Mouse (Mus musculus): ENCODE measurements around the gene Ulk4. TPM values are rescaled to one million over a fixed set of nuclear protein-coding genes. Genes with fewer than 3 reads are reported as not detected.

The Ulk4 gene
- polyA plus RNA-seq, 1 experiment from 2014 or later = 122 TPM

GRCm38 (mm10) chr9:120930021-120930420, 347.0 kb downstream of the Ulk4 start:
- H3K36me3 ChIP-seq (ENCODE audit: insufficient read depth, low read length) = no peaks in the 10 kb centered on the region
- no peaks in the 10 kb centered on the region for H3K27me3 ChIP-seq (replicated peaks; ENCODE audit: insufficient read depth, low read length)
- DNase-seq (ENCODE audit: low spot score) (no peak), ATAC-seq (no peak)
- no peak overlapping the region for H3K27ac ChIP-seq (ENCODE audit: low read length)
- H3K9ac ChIP-seq (replicated peaks; ENCODE audit: low read depth) = no peak overlapping the region
- no peak overlapping the region for H3K4me2 ChIP-seq (replicated peaks; ENCODE audit: low read depth, low read length)
- H3K4me1 ChIP-seq (ENCODE audit: insufficient read depth, low read depth, low read length) = no peaks in the 10 kb centered on the region
- no peaks in the 10 kb centered on the region for H3K9me3 ChIP-seq (ENCODE audit: low read length)
- TF ChIP-seq EP300 (IDR thresholded peaks at IDR 0.05) (no peak), CTCF (IDR thresholded peaks at IDR 0.05) (no peak)
- no peak overlapping the region for H3K4me3 ChIP-seq (ENCODE audit: low read depth, low read length)
- WGBS = 96% methylated on average over 12 of the region's 12 CpGs

- WGBS = 85% methylated on average over 11 of the region's 11 CpGs
- Histone ChIP-seq H3K4me2 (replicated peaks; ENCODE audit: low read depth, low read length) (no peak within 1 kb of the TSS), H3K9ac (replicated peaks; ENCODE audit: low read depth) (no peak within 1 kb of the TSS), H3K4me3 (ENCODE audit: low read depth, low read length) (no peak within 1 kb of the TSS), H3K36me3 (ENCODE audit: insufficient read depth, low read length) (no peaks in the 10 kb centered on the region), H3K27me3 (replicated peaks; ENCODE audit: insufficient read depth, low read length) (no peaks in the 10 kb centered on the region), H3K27ac (ENCODE audit: low read length) (no peak within 1 kb of the TSS), H3K4me1 (ENCODE audit: insufficient read depth, low read depth, low read length) (no peaks in the 10 kb centered on the region), H3K9me3 (ENCODE audit: low read length) (no peaks in the 10 kb centered on the region)
- ATAC-seq (no peak), DNase-seq (ENCODE audit: low spot score) (no peak)
- no peak for TF ChIP-seq CTCF (IDR thresholded peaks at IDR 0.05)
- TF ChIP-seq EP300 (IDR thresholded peaks at IDR 0.05) = no peak
Measured at GRCm38 (mm10) chr9:120929081-120929480, 347.9 kb downstream of the Ulk4 start, which contains the start of gene Ctnnb1. Ctnnb1 (plus strand) TSS chr9:120929216.

GRCm38 (mm10) chr9:120926939-120927606, 349.9 kb downstream of the Ulk4 start:
- Histone ChIP-seq H3K4me1 (ENCODE audit: insufficient read depth, low read depth, low read length) (no peaks in the 10 kb centered on the region), H3K9me3 (ENCODE audit: low read length) (no peaks in the 10 kb centered on the region), H3K4me3 (ENCODE audit: low read depth, low read length) (no peak overlapping the region), H3K36me3 (ENCODE audit: insufficient read depth, low read length) (no peaks in the 10 kb centered on the region), H3K27me3 (replicated peaks; ENCODE audit: insufficient read depth, low read length) (no peaks in the 10 kb centered on the region), H3K4me2 (replicated peaks; ENCODE audit: low read depth, low read length) (peak overlapping the region; percentile 28; the same call in 1 of the 2 replicates), H3K9ac (replicated peaks; ENCODE audit: low read depth) (no peak overlapping the region), H3K27ac (ENCODE audit: low read length) (peak overlapping the region; percentile 40)
- TF ChIP-seq EP300 (IDR thresholded peaks at IDR 0.05) (peak; percentile 65), CTCF (IDR thresholded peaks at IDR 0.05) (no peak)
- WGBS = 12% methylated on average over 9 of the region's 9 CpGs
- DNase-seq (ENCODE audit: low spot score) = peak; percentile 74
- ATAC-seq = peak; percentile 76

- Histone ChIP-seq H3K27me3 (replicated peaks; ENCODE audit: insufficient read depth, low read length) (no peaks in the 10 kb centered on the region), H3K36me3 (ENCODE audit: insufficient read depth, low read length) (no peaks in the 10 kb centered on the region), H3K9me3 (ENCODE audit: low read length) (no peaks in the 10 kb centered on the region), H3K4me1 (ENCODE audit: insufficient read depth, low read depth, low read length) (no peaks in the 10 kb centered on the region), H3K4me3 (ENCODE audit: low read depth, low read length) (no peak overlapping the region), H3K9ac (replicated peaks; ENCODE audit: low read depth) (no peak overlapping the region), H3K27ac (ENCODE audit: low read length) (no peak overlapping the region), H3K4me2 (replicated peaks; ENCODE audit: low read depth, low read length) (no peak overlapping the region)
- ATAC-seq (peak; percentile 73), DNase-seq (ENCODE audit: low spot score) (peak; percentile 70)
- no peak for TF ChIP-seq CTCF (IDR thresholded peaks at IDR 0.05)
- TF ChIP-seq EP300 (IDR thresholded peaks at IDR 0.05) = 0 out of 2 replicates have a peak, but pooled peaks have one; percentile 35
- 17% methylated on average over 1 of the region's 1 CpGs for WGBS
Measured at GRCm38 (mm10) chr9:120926126-120926525, 350.9 kb downstream of the Ulk4 start.

GRCm38 (mm10) chr9:120919130-120919529, 357.9 kb downstream of the Ulk4 start:
- H3K4me1 ChIP-seq (ENCODE audit: insufficient read depth, low read depth, low read length) = peaks cover 5% of the 10 kb centered on the region; the same call in 1 of the 2 replicates
- ATAC-seq (peak; percentile 64), DNase-seq (ENCODE audit: low spot score) (peak; percentile 74)
- H3K9ac ChIP-seq (replicated peaks; ENCODE audit: low read depth) = no peak overlapping the region
- H3K4me3 ChIP-seq (ENCODE audit: low read depth, low read length) = no peak overlapping the region
- peak overlapping the region; percentile 64 for H3K27ac ChIP-seq (ENCODE audit: low read length)
- no peaks in the 10 kb centered on the region for H3K36me3 ChIP-seq (ENCODE audit: insufficient read depth, low read length)
- H3K27me3 ChIP-seq (replicated peaks; ENCODE audit: insufficient read depth, low read length) = no peaks in the 10 kb centered on the region
- H3K4me2 ChIP-seq (replicated peaks; ENCODE audit: low read depth, low read length) = no peak overlapping the region
- TF ChIP-seq EP300 (IDR thresholded peaks at IDR 0.05) (peak; percentile 41; the same call in 1 of the 2 replicates), CTCF (IDR thresholded peaks at IDR 0.05) (no peak)
- H3K9me3 ChIP-seq (ENCODE audit: low read length) = no peaks in the 10 kb centered on the region
- WGBS = 46% methylated on average over 5 of the region's 5 CpGs

GRCm38 (mm10) chr9:120918642-120919041, 358.4 kb downstream of the Ulk4 start:
- TF ChIP-seq CTCF (IDR thresholded peaks at IDR 0.05) = no peak
- TF ChIP-seq EP300 (IDR thresholded peaks at IDR 0.05) = no peak
- no peaks in the 10 kb centered on the region for H3K9me3 ChIP-seq (ENCODE audit: low read length)
- no peak overlapping the region for H3K4me2 ChIP-seq (replicated peaks; ENCODE audit: low read depth, low read length)
- H3K27ac ChIP-seq (ENCODE audit: low read length) = peak overlapping the region; percentile 64
- DNase-seq (ENCODE audit: low spot score) (peak; percentile 37), ATAC-seq (no peak)
- no peak overlapping the region for H3K9ac ChIP-seq (replicated peaks; ENCODE audit: low read depth)
- no peaks in the 10 kb centered on the region for H3K36me3 ChIP-seq (ENCODE audit: insufficient read depth, low read length)
- peaks cover 8% of the 10 kb centered on the region; the same call in 1 of the 2 replicates for H3K4me1 ChIP-seq (ENCODE audit: insufficient read depth, low read depth, low read length)
- 14% methylated on average over 6 of the region's 6 CpGs for WGBS
- H3K4me3 ChIP-seq (ENCODE audit: low read depth, low read length) = no peak overlapping the region
- H3K27me3 ChIP-seq (replicated peaks; ENCODE audit: insufficient read depth, low read length) = no peaks in the 10 kb centered on the region

All from lung, postnatal 0 days (tissue).